Mouse (Mus musculus) lung, postnatal 0 days (tissue): ENCODE measurements around the gene Qk. TPM values are rescaled to one million over a fixed set of nuclear protein-coding genes. Genes with fewer than 3 reads are reported as not detected.

Source experiments
- ATAC-seq: fragments of 200-750 bp; cut with Nextera tagmentation; 2 replicates; pipeline ENCODE4 v1.8.0; 2017; ENCODE audit warnings: moderate library complexity
- DNase-seq: peaks from one replicate; pipeline ENCODE4 v3.0.0-alpha.2; 2016; ENCODE audit warnings: low spot score
- H3K27ac ChIP-seq: fragments of 300-500 bp; sonication (generic); 2 replicates; pipeline ENCODE4 v1.5.1; 2014; ENCODE audit warnings: antibody characterized with exemption, mild to moderate bottlenecking, low read length, mixed read lengths
- H3K27me3 ChIP-seq: fragments of 300-500 bp; sonication (generic); replicated peaks from 2 replicates; pipeline ENCODE4 v1.6.1; 2014; ENCODE audit warnings: low read length, mixed read lengths; ENCODE audit not compliant: insufficient read depth
- H3K36me3 ChIP-seq: fragments of 300-500 bp; sonication (generic); 2 replicates; pipeline ENCODE4 v1.6.1; 2014; ENCODE audit warnings: low read length, mixed read lengths; ENCODE audit not compliant: insufficient read depth
- H3K4me1 ChIP-seq: fragments of 300-500 bp; sonication (generic); 2 replicates; pipeline ENCODE4 v1.6.1; 2014; ENCODE audit warnings: antibody characterized with exemption, low read depth, low read length, mixed read lengths; ENCODE audit not compliant: insufficient read depth
- H3K4me2 ChIP-seq: fragments of 300-500 bp; sonication (generic); replicated peaks from 2 replicates; pipeline ENCODE4 v1.6.1; 2014; ENCODE audit warnings: low read depth, mild to moderate bottlenecking, low read length, moderate library complexity, mixed read lengths
- H3K4me3 ChIP-seq: fragments of 300-500 bp; sonication (generic); 2 replicates; pipeline ENCODE4 v1.5.1; 2014; ENCODE audit warnings: low read depth, low read length
- H3K9ac ChIP-seq: fragments of 300-500 bp; sonication (generic); replicated peaks from 2 replicates; pipeline ENCODE4 v1.6.1; 2014; ENCODE audit warnings: low read depth, mild to moderate bottlenecking
- H3K9me3 ChIP-seq: fragments of 300-500 bp; sonication (generic); 2 replicates; pipeline ENCODE4 v1.6.1; 2016; ENCODE audit warnings: low read length, mixed read lengths
- CTCF ChIP-seq: IDR thresholded peaks from 2 replicates; pipeline ENCODE4 v1.5.1; 2016; ENCODE audit warnings: antibody characterized with exemption, mild to moderate bottlenecking
- EP300 ChIP-seq: IDR thresholded peaks from 2 replicates; pipeline ENCODE4 v1.6.1; 2016; ENCODE audit warnings: antibody characterized with exemption, mild to moderate bottlenecking, control low read depth
- WGBS: fragments of 180-500 bp; shearing (Covaris S2); extraction: QIAGEN DNeasy Blood & Tissue Kit; methylation state at CpG from one replicate; pipeline ENCODE4 v1.1.7; 2014; 5-methylcytosine and 5-hydroxymethylcytosine counted together
- polyA plus RNA-seq: library from polyadenylated mRNA; unstranded; fragments of >200 nt; fragmentation: Nextera tagmentation; extraction: Ambion mirVana; gene quantifications from 2 replicates; pipeline ENCODE4 v1.2.1, GENCODE M21; 2015

The Qk gene
- polyA plus RNA-seq, 1 experiment from 2014 or later = 60.2 TPM

- H3K27ac ChIP-seq = no peak overlapping the region
- no peak overlapping the region for H3K9ac ChIP-seq
- H3K4me2 ChIP-seq = no peak overlapping the region
- peaks cover 5% of the 10 kb centered on the region for H3K4me1 ChIP-seq
- 31% methylated on average over 2 of the region's 2 CpGs for WGBS
- no peak for DNase-seq
- ATAC-seq = no peak
- no peaks in the 10 kb centered on the region for H3K9me3 ChIP-seq
- H3K36me3 ChIP-seq = no peaks in the 10 kb centered on the region
- no peaks in the 10 kb centered on the region for H3K27me3 ChIP-seq
- TF ChIP-seq CTCF (no peak), EP300 (no peak)
- no peak overlapping the region for H3K4me3 ChIP-seq
These were observed 27.1 kb downstream of the Qk start for GRCm38 (mm10) chr17:10292520-10292919.

GRCm38 (mm10) chr17:10284772-10285171 is 34.9 kb downstream of the Qk start:
- no peak overlapping the region for H3K4me2 ChIP-seq

GRCm38 (mm10) chr17:10279532-10279931 is 40.1 kb downstream of the Qk start:
- no peak for DNase-seq
- ATAC-seq = no peak
- 75% methylated on average over 2 of the region's 2 CpGs for WGBS
- H3K4me2 ChIP-seq = no peak overlapping the region
- no peaks in the 10 kb centered on the region for H3K9me3 ChIP-seq
- no peak overlapping the region for H3K4me3 ChIP-seq
- H3K27ac ChIP-seq = no peak overlapping the region
- no peak for TF ChIP-seq CTCF
- TF ChIP-seq EP300 = no peak
- H3K4me1 ChIP-seq = peaks cover 3% of the 10 kb centered on the region; the same call in 1 of the 2 replicates
- no peak overlapping the region for H3K9ac ChIP-seq
- no peaks in the 10 kb centered on the region for H3K36me3 ChIP-seq
- no peaks in the 10 kb centered on the region for H3K27me3 ChIP-seq

More at GRCm38 (mm10) chr17:10284772-10285171, 34.9 kb downstream of the Qk start:
- H3K27ac ChIP-seq = no peak overlapping the region
- no peaks in the 10 kb centered on the region for H3K36me3 ChIP-seq
- no peaks in the 10 kb centered on the region for H3K27me3 ChIP-seq
- DNase-seq = no peak
- no peaks in the 10 kb centered on the region for H3K9me3 ChIP-seq
- WGBS = 64% methylated on average over 2 of the region's 2 CpGs
- peaks cover 3% of the 10 kb centered on the region; the same call in 1 of the 2 replicates for H3K4me1 ChIP-seq
- H3K4me3 ChIP-seq = no peak overlapping the region
- ATAC-seq = no peak
- H3K9ac ChIP-seq = no peak overlapping the region
- TF ChIP-seq CTCF = no peak
- TF ChIP-seq EP300 = no peak

- no peaks in the 10 kb centered on the region for H3K9me3 ChIP-seq
- TF ChIP-seq CTCF = no peak
- no peak for TF ChIP-seq EP300
- no peak overlapping the region for H3K4me2 ChIP-seq
- no peak overlapping the region for H3K9ac ChIP-seq
- 72% methylated on average over 3 of the region's 3 CpGs for WGBS
- H3K4me3 ChIP-seq = no peak overlapping the region
- no peak overlapping the region for H3K27ac ChIP-seq
- DNase-seq (no peak), ATAC-seq (no peak)
- H3K36me3 ChIP-seq = 0 out of 2 replicates have a peak, but pooled peaks cover 3% of the 10 kb centered on the region
- no peaks in the 10 kb centered on the region for H3K4me1 ChIP-seq
- H3K27me3 ChIP-seq = no peaks in the 10 kb centered on the region
These were observed 50.1 kb downstream of the Qk start for GRCm38 (mm10) chr17:10269518-10269917.

- ATAC-seq (peak; percentile 28; the same call in 1 of the 2 replicates), DNase-seq (no peak)
- WGBS = 75% methylated on average over 1 of the region's 1 CpGs
These were observed 51.2 kb downstream of the Qk start for GRCm38 (mm10) chr17:10268468-10268867.

GRCm38 (mm10) chr17:10266207-10266606 is 53.4 kb downstream of the Qk start:
- no peak overlapping the region for H3K9ac ChIP-seq
- no peaks in the 10 kb centered on the region for H3K9me3 ChIP-seq
- WGBS = 50% methylated on average over 4 of the region's 4 CpGs
- no peak overlapping the region for H3K4me3 ChIP-seq
- no peak for DNase-seq
- no peak for ATAC-seq
- H3K4me2 ChIP-seq = no peak overlapping the region
- TF ChIP-seq CTCF (no peak), EP300 (no peak)
- no peaks in the 10 kb centered on the region for H3K27me3 ChIP-seq
- H3K36me3 ChIP-seq = 0 out of 2 replicates have a peak, but pooled peaks cover 3% of the 10 kb centered on the region
- no peaks in the 10 kb centered on the region for H3K4me1 ChIP-seq
- H3K27ac ChIP-seq = no peak overlapping the region

More at GRCm38 (mm10) chr17:10268468-10268867, 51.2 kb downstream of the Qk start:
- Histone ChIP-seq H3K4me3 (no peak overlapping the region), H3K9me3 (no peaks in the 10 kb centered on the region), H3K4me2 (no peak overlapping the region), H3K9ac (no peak overlapping the region), H3K36me3 (0 out of 2 replicates have a peak, but pooled peaks cover 3% of the 10 kb centered on the region), H3K4me1 (no peaks in the 10 kb centered on the region), H3K27me3 (no peaks in the 10 kb centered on the region), H3K27ac (no peak overlapping the region)
- TF ChIP-seq EP300 (no peak), CTCF (no peak)
